Mouse (Mus musculus) heart, postnatal 0 days (tissue): ENCODE results near the gene Hoxb4. TPM values are rescaled to one million over a fixed set of nuclear protein-coding genes. Genes with fewer than 3 reads are reported as not detected.

ENCODE experiments used
- ATAC-seq: fragments of 200-750 bp; cut with Nextera tagmentation; 2 replicates; pipeline ENCODE4 v1.8.0; 2017; ENCODE audit warnings: low read depth, moderate number of reproducible peaks, moderate library complexity; ENCODE audit not compliant: insufficient read depth
- DNase-seq: peaks from one replicate; pipeline ENCODE4 v3.0.0-alpha.2; 2016; ENCODE audit warnings: low spot score
- H3K27ac ChIP-seq: fragments of 300-500 bp; sonication (generic); 2 replicates; pipeline ENCODE4 v1.5.1; 2014; ENCODE audit warnings: low read depth, mild to moderate bottlenecking
- H3K27me3 ChIP-seq: fragments of 300-500 bp; sonication (generic); 2 replicates; pipeline ENCODE4 v1.6.1; 2014; ENCODE audit warnings: low read length, mixed read lengths; ENCODE audit not compliant: control insufficient read depth, insufficient read depth
- H3K36me3 ChIP-seq: fragments of 300-500 bp; sonication (generic); replicated peaks from 2 replicates; pipeline ENCODE4 v1.6.1; 2014; ENCODE audit warnings: low read length, mixed read lengths; ENCODE audit not compliant: control insufficient read depth, insufficient read depth
- H3K4me1 ChIP-seq: fragments of 300-500 bp; sonication (generic); 2 replicates; pipeline ENCODE4 v1.6.1; 2014; ENCODE audit warnings: antibody characterized with exemption; ENCODE audit not compliant: control insufficient read depth, insufficient read depth
- H3K4me2 ChIP-seq: fragments of 300-500 bp; sonication (generic); 2 replicates; pipeline ENCODE4 v1.6.1; 2014; ENCODE audit warnings: low read depth, mild to moderate bottlenecking, low read length, moderate library complexity
- H3K4me3 ChIP-seq: fragments of 300-500 bp; sonication (generic); 2 replicates; pipeline ENCODE4 v1.5.1; 2014; ENCODE audit warnings: low read depth, low read length
- H3K9ac ChIP-seq: fragments of 300-500 bp; sonication (generic); replicated peaks from 2 replicates; pipeline ENCODE4 v1.6.1; 2014; ENCODE audit warnings: low read depth, low read length, mixed read lengths
- H3K9me3 ChIP-seq: fragments of 300-500 bp; sonication (generic); replicated peaks from 2 replicates; pipeline ENCODE4 v1.6.1; 2016; ENCODE audit warnings: low read length; ENCODE audit not compliant: control insufficient read depth
- CTCF ChIP-seq: IDR thresholded peaks from 2 replicates; pipeline ENCODE4 v1.5.1; 2016; ENCODE audit warnings: antibody characterized with exemption, control low read depth, low read depth
- EP300 ChIP-seq: IDR thresholded peaks from 2 replicates; pipeline ENCODE4 v1.6.1; 2016; ENCODE audit warnings: antibody characterized with exemption, low read depth
- WGBS: fragments of 180-500 bp; shearing (Covaris S2); extraction: QIAGEN DNeasy Blood & Tissue Kit; methylation state at CpG from one replicate; pipeline ENCODE4 v1.1.7; 2014; 5-methylcytosine and 5-hydroxymethylcytosine counted together
- microRNA counts: library from miRNA; unstranded; fragments of <30 nt; microRNA quantifications from one replicate; lab custom pipeline; 2015
- microRNA-seq: library from miRNA; unstranded; fragments of <30 nt; microRNA quantifications from one replicate; pipeline ENCODE4, GENCODE M21; 2016
- polyA plus RNA-seq: library from polyadenylated mRNA; unstranded; fragments of >200 nt; fragmentation: Nextera tagmentation; extraction: Ambion mirVana; gene quantifications from 2 replicates; pipeline ENCODE4 v1.2.1, GENCODE M21; 2015
- total RNA-seq: library from RNA; depleted of rRNA; stranded (reverse); fragments of >200 nt; gene quantifications from 2 replicates; pipeline ENCODE4 v1.2.3, GENCODE M21; 2014; ENCODE audit warnings: low replicate concordance; rRNA removed

The Hoxb4 gene
- total and polyA plus RNA-seq, 2 experiments from 2014 or later = 0.19 to 2.3 TPM

DNA sequence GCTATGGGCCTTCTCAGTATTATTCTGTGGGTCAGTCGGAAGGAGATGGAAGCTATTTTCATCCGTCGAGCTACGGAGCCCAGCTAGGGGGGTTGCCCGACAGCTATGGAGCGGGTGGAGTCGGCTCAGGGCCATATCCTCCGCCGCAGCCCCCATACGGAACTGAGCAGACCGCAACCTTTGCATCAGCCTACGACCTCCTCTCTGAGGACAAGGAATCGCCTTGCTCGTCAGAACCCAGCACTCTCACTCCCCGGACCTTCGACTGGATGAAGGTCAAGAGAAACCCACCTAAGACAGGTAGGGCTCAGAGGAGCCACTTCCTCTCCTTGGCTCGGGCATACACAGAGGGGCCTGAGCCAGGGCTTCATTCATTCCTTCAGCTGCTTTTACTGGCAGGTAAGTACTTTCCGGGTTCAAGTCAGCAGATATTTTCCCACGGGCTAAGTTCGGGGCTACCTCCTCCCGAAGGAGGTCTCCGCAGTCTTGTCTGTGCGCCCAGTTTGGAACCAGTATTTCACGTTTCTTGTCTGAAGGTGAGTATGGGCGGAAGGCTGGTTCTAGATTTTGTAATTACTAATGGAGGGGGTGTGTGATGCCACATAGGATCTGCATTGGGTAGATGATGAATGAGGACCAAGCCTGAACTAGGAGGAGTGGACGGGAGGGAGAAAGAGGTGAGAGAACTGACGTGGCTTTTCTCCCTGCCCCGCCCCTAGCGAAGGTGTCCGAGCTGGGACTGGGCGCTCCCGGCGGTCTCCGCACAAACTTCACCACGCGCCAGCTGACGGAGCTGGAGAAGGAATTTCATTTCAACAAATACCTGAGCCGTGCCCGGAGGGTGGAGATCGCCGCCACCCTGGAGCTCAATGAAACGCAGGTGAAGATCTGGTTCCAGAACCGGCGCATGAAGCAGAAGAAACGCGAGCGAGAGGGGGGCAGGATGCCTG lies 48.3 kb downstream of the Hoxb4 start:
- TF ChIP-seq EP300 (no peak), CTCF (no peak)
- Histone ChIP-seq H3K9ac (no peak overlapping the region), H3K36me3 (no peaks in the 10 kb centered on the region), H3K4me2 (no peak overlapping the region), H3K4me3 (no peak overlapping the region), H3K4me1 (no peaks in the 10 kb centered on the region), H3K9me3 (no peaks in the 10 kb centered on the region; the same call in 1 of the 2 replicates), H3K27ac (no peak overlapping the region), H3K27me3 (peaks cover 96% of the 10 kb centered on the region)
- no peak for DNase-seq
- ATAC-seq = 0 out of 2 replicates have a peak, but pooled peaks have one; percentile 11
- 3% methylated on average over 46 of the region's 47 CpGs for WGBS

GRCm38 (mm10) chr11:96367141-96367540 lies 49.1 kb downstream of the Hoxb4 start:
- 29% methylated on average over 6 of the region's 6 CpGs for WGBS
- no peak for DNase-seq
- TF ChIP-seq EP300 = no peak
- no peak for TF ChIP-seq CTCF
- Histone ChIP-seq H3K4me1 (no peaks in the 10 kb centered on the region), H3K4me3 (no peak overlapping the region), H3K4me2 (no peak overlapping the region), H3K9me3 (no peaks in the 10 kb centered on the region; the same call in 1 of the 2 replicates), H3K9ac (no peak overlapping the region), H3K36me3 (no peaks in the 10 kb centered on the region), H3K27ac (no peak overlapping the region), H3K27me3 (peaks cover 95% of the 10 kb centered on the region)
- no peak for ATAC-seq

- Histone ChIP-seq H3K9ac (no peak overlapping the region), H3K4me1 (no peaks in the 10 kb centered on the region), H3K4me3 (no peak overlapping the region), H3K9me3 (no peaks in the 10 kb centered on the region; the same call in 1 of the 2 replicates), H3K27ac (no peak overlapping the region), H3K4me2 (no peak overlapping the region), H3K27me3 (peaks cover 96% of the 10 kb centered on the region), H3K36me3 (no peaks in the 10 kb centered on the region)
- ATAC-seq (no peak), DNase-seq (no peak)
- TF ChIP-seq EP300 (no peak), CTCF (no peak)
- WGBS = 27% methylated on average over 5 of the region's 5 CpGs
These were observed 50.6 kb downstream of the Hoxb4 start for GRCm38 (mm10) chr11:96368686-96369085.

GRCm38 (mm10) chr11:96369140-96369539 lies 51.1 kb downstream of the Hoxb4 start:
- Histone ChIP-seq H3K9me3 (no peaks in the 10 kb centered on the region; the same call in 1 of the 2 replicates), H3K4me3 (no peak overlapping the region), H3K9ac (no peak overlapping the region), H3K4me1 (no peaks in the 10 kb centered on the region), H3K27ac (no peak overlapping the region), H3K4me2 (no peak overlapping the region), H3K36me3 (no peaks in the 10 kb centered on the region), H3K27me3 (peaks cover 96% of the 10 kb centered on the region)
- DNase-seq (no peak), ATAC-seq (no peak)
- WGBS = 29% methylated on average over 7 of the region's 7 CpGs
- no peak for TF ChIP-seq CTCF
- TF ChIP-seq EP300 = no peak

MicroRNAs encoded within 50 kb of the gene (microRNA counts, 519-probe panel; counts per million panel counts)
- microRNA mmu-miR-10a (lab: Ali Mortazavi, UCI) = 3,314 counts per million, percentile 37 among the panel's probes with 10 or more counts

Small RNA genes lying within 50 kb of the gene (microRNA-seq; reads per million reads assigned to microRNA genes)
- 1,156 reads per million, percentile 80 among the genes with 10 or more reads in this experiment for gene Mir10a

Other genes starting within 250 kb of the Hoxb4 start
- 4,197 and 4,922 TPM in 2 replicates for gene Atp5g1, start 242.6 kb upstream of the Hoxb4 start, total RNA-seq
- 4,840 and 4,941 TPM in 2 replicates for gene Atp5g1, start 242.6 kb upstream of the Hoxb4 start, polyA plus RNA-seq
- not detected in 2 replicates for gene Calcoco2, start 206.3 kb upstream of the Hoxb4 start, total RNA-seq
- gene Calcoco2, start 206.3 kb upstream of the Hoxb4 start, polyA plus RNA-seq = not detected in 2 replicates
- not detected in 2 replicates for gene Ttll6, start 184.5 kb upstream of the Hoxb4 start, total RNA-seq
- gene Ttll6, start 184.5 kb upstream of the Hoxb4 start, polyA plus RNA-seq = not detected in 2 replicates
- gene Hoxb13, start 124.0 kb upstream of the Hoxb4 start, total RNA-seq = not detected in 2 replicates
- gene Hoxb13, start 124.0 kb upstream of the Hoxb4 start, polyA plus RNA-seq = not detected in 2 replicates
- not detected in 2 replicates for gene Hoxb9, start 46.8 kb upstream of the Hoxb4 start, total RNA-seq
- not detected in 2 replicates for gene Hoxb9, start 46.8 kb upstream of the Hoxb4 start, polyA plus RNA-seq
- gene Hoxb8, start 36.4 kb upstream of the Hoxb4 start, total RNA-seq = not detected in 2 replicates
- not detected in 2 replicates for gene Hoxb8, start 36.4 kb upstream of the Hoxb4 start, polyA plus RNA-seq
- not detected in 2 replicates for gene Hoxb7, start 31.6 kb upstream of the Hoxb4 start, total RNA-seq
- gene Hoxb7, start 31.6 kb upstream of the Hoxb4 start, polyA plus RNA-seq = 0.20 TPM in 1 of 2 replicates, not detected in the other
- not detected in 2 replicates for gene Hoxb6, start 25.8 kb upstream of the Hoxb4 start, total RNA-seq
- gene Hoxb6, start 25.8 kb upstream of the Hoxb4 start, polyA plus RNA-seq = not detected in 2 replicates
- 0.19 TPM in 1 of 2 replicates, not detected in the other for gene Hoxb5, start 14.9 kb upstream of the Hoxb4 start, total RNA-seq
- gene Hoxb5, start 14.9 kb upstream of the Hoxb4 start, polyA plus RNA-seq = 0.08 and 0.25 TPM in 2 replicates
- 0.08 and 0.66 TPM in 2 replicates for gene Hoxb3, start 5.1 kb downstream of the Hoxb4 start, total RNA-seq
- 0.15 and 0.32 TPM in 2 replicates for gene Hoxb3, start 5.1 kb downstream of the Hoxb4 start, polyA plus RNA-seq
- 1.9 and 3.2 TPM in 2 replicates for gene Hoxb2, start 32.3 kb downstream of the Hoxb4 start, total RNA-seq
- gene Hoxb2, start 32.3 kb downstream of the Hoxb4 start, polyA plus RNA-seq = 0.97 and 1.8 TPM in 2 replicates
- not detected in 2 replicates for gene Hoxb1, start 47.5 kb downstream of the Hoxb4 start, total RNA-seq
- gene Hoxb1, start 47.5 kb downstream of the Hoxb4 start, polyA plus RNA-seq = not detected in 2 replicates
- 4.4 TPM in 1 of 2 replicates, not detected in the other for gene Skap1, start 146.3 kb downstream of the Hoxb4 start, total RNA-seq
- gene Skap1, start 146.3 kb downstream of the Hoxb4 start, polyA plus RNA-seq = 0.11 TPM in 1 of 2 replicates, not detected in the other